Mouse (Mus musculus): ENCODE results near the gene 2410137M14Rik.

- TF ChIP-seq CTCF (IDR thresholded peaks at IDR 0.05; ENCODE audit: low read depth, low read length) (no peak), POLR2A (IDR thresholded peaks at IDR 0.05; ENCODE audit: insufficient read depth, low read length) (no peak), EP300 (IDR thresholded peaks at IDR 0.05; ENCODE audit: insufficient read depth, low read depth, low read length) (no peak)
These were observed 30.7 kb upstream of the 2410137M14Rik start for GRCm38 (mm10) chr17:37011719-37012118.

Measured in ES-Bruce4 (cell line).